Mouse (Mus musculus): ENCODE measurements around the gene Csnk1g2.

Csnk1g2 gene

GRCm38 (mm10) chr10:80682003-80682402, 59.4 kb downstream of the Csnk1g2 start:
- Histone ChIP-seq H3K4me1 (replicated peaks; ENCODE audit: low read depth, low read length) (peaks cover 41% of the 10 kb centered on the region), H3K27me3 (ENCODE audit: insufficient read depth, low read length) (no peaks in the 10 kb centered on the region), H3K4me3 (replicated peaks; ENCODE audit: low read length) (no peak overlapping the region), H3K9me3 (ENCODE audit: low read length) (no peaks in the 10 kb centered on the region), H3K36me3 (ENCODE audit: insufficient read depth, low read length) (peaks cover 32% of the 10 kb centered on the region)
- no peak for TF ChIP-seq NANOG (IDR thresholded peaks at IDR 0.05; ENCODE audit: borderline replicate concordance, low read length)
- no peak for TF ChIP-seq POU5F1 (IDR thresholded peaks at IDR 0.05; ENCODE audit: borderline replicate concordance, low read length)
- no peak for TF ChIP-seq CTCF (conservative IDR thresholded peaks at IDR 0.05; ENCODE audit: low read length)

GRCm38 (mm10) chr10:80683647-80684046, 61.0 kb downstream of the Csnk1g2 start:
- Histone ChIP-seq H3K4me3 (replicated peaks; ENCODE audit: low read length) (no peak overlapping the region), H3K4me1 (replicated peaks; ENCODE audit: low read depth, low read length) (peaks cover 25% of the 10 kb centered on the region), H3K9me3 (ENCODE audit: low read length) (no peaks in the 10 kb centered on the region), H3K27me3 (ENCODE audit: insufficient read depth, low read length) (no peaks in the 10 kb centered on the region), H3K36me3 (ENCODE audit: insufficient read depth, low read length) (peaks cover 42% of the 10 kb centered on the region)
- no peak for TF ChIP-seq POU5F1 (IDR thresholded peaks at IDR 0.05; ENCODE audit: borderline replicate concordance, low read length)
- no peak for TF ChIP-seq NANOG (IDR thresholded peaks at IDR 0.05; ENCODE audit: borderline replicate concordance, low read length)
- TF ChIP-seq CTCF (conservative IDR thresholded peaks at IDR 0.05; ENCODE audit: low read length), result no peak

- no peaks in the 10 kb centered on the region for H3K9me3 ChIP-seq (ENCODE audit: low read length)
- H3K4me1 ChIP-seq (replicated peaks; ENCODE audit: low read depth, low read length), result peaks cover 19% of the 10 kb centered on the region
- TF ChIP-seq CTCF (conservative IDR thresholded peaks at IDR 0.05; ENCODE audit: low read length), result peak; percentile 88
- TF ChIP-seq NANOG (IDR thresholded peaks at IDR 0.05; ENCODE audit: borderline replicate concordance, low read length), result no peak
- TF ChIP-seq POU5F1 (IDR thresholded peaks at IDR 0.05; ENCODE audit: borderline replicate concordance, low read length), result no peak
- H3K27me3 ChIP-seq (ENCODE audit: insufficient read depth, low read length), result no peaks in the 10 kb centered on the region
- H3K36me3 ChIP-seq (ENCODE audit: insufficient read depth, low read length), result peaks cover 47% of the 10 kb centered on the region
- H3K4me3 ChIP-seq (replicated peaks; ENCODE audit: low read length), result no peak overlapping the region
Observed at GRCm38 (mm10) chr10:80684214-80684613, 61.6 kb downstream of the Csnk1g2 start.

GRCm38 (mm10) chr10:80684984-80685383, 62.3 kb downstream of the Csnk1g2 start:
- TF ChIP-seq POU5F1 (IDR thresholded peaks at IDR 0.05; ENCODE audit: borderline replicate concordance, low read length) (no peak), NANOG (IDR thresholded peaks at IDR 0.05; ENCODE audit: borderline replicate concordance, low read length) (no peak), CTCF (conservative IDR thresholded peaks at IDR 0.05; ENCODE audit: low read length) (no peak)
- Histone ChIP-seq H3K27me3 (ENCODE audit: insufficient read depth, low read length) (no peaks in the 10 kb centered on the region), H3K4me3 (replicated peaks; ENCODE audit: low read length) (no peak overlapping the region), H3K4me1 (replicated peaks; ENCODE audit: low read depth, low read length) (peaks cover 14% of the 10 kb centered on the region), H3K36me3 (ENCODE audit: insufficient read depth, low read length) (peaks cover 54% of the 10 kb centered on the region), H3K9me3 (ENCODE audit: low read length) (no peaks in the 10 kb centered on the region)

- Histone ChIP-seq H3K27me3 (ENCODE audit: insufficient read depth, low read length) (no peaks in the 10 kb centered on the region), H3K4me1 (replicated peaks; ENCODE audit: low read depth, low read length) (peaks cover 24% of the 10 kb centered on the region), H3K9me3 (ENCODE audit: low read length) (no peaks in the 10 kb centered on the region), H3K36me3 (ENCODE audit: insufficient read depth, low read length) (peaks cover 70% of the 10 kb centered on the region), H3K4me3 (replicated peaks; ENCODE audit: low read length) (no peak overlapping the region)
- no peak for TF ChIP-seq POU5F1 (IDR thresholded peaks at IDR 0.05; ENCODE audit: borderline replicate concordance, low read length)
- TF ChIP-seq CTCF (conservative IDR thresholded peaks at IDR 0.05; ENCODE audit: low read length), result no peak
- TF ChIP-seq NANOG (IDR thresholded peaks at IDR 0.05; ENCODE audit: borderline replicate concordance, low read length), result no peak
Observed at GRCm38 (mm10) chr10:80686617-80687016, 64.0 kb downstream of the Csnk1g2 start.

- no peaks in the 10 kb centered on the region for H3K9me3 ChIP-seq (ENCODE audit: low read length)
- peaks cover 36% of the 10 kb centered on the region for H3K4me1 ChIP-seq (replicated peaks; ENCODE audit: low read depth, low read length)
- peaks cover 78% of the 10 kb centered on the region for H3K36me3 ChIP-seq (ENCODE audit: insufficient read depth, low read length)
- H3K27me3 ChIP-seq (ENCODE audit: insufficient read depth, low read length), result no peaks in the 10 kb centered on the region
- TF ChIP-seq NANOG (IDR thresholded peaks at IDR 0.05; ENCODE audit: borderline replicate concordance, low read length) (no peak), POU5F1 (IDR thresholded peaks at IDR 0.05; ENCODE audit: borderline replicate concordance, low read length) (no peak), CTCF (conservative IDR thresholded peaks at IDR 0.05; ENCODE audit: low read length) (peak; percentile 52)
- H3K4me3 ChIP-seq (replicated peaks; ENCODE audit: low read length), result no peak overlapping the region
Observed at GRCm38 (mm10) chr10:80687850-80688249, 65.2 kb downstream of the Csnk1g2 start.
